Mouse (Mus musculus): ENCODE data around the gene Ankrd54.
A peak's percentile ranks its signal among the peaks of the same experiment; 100 is the strongest.

Gene Ankrd54

DNA sequence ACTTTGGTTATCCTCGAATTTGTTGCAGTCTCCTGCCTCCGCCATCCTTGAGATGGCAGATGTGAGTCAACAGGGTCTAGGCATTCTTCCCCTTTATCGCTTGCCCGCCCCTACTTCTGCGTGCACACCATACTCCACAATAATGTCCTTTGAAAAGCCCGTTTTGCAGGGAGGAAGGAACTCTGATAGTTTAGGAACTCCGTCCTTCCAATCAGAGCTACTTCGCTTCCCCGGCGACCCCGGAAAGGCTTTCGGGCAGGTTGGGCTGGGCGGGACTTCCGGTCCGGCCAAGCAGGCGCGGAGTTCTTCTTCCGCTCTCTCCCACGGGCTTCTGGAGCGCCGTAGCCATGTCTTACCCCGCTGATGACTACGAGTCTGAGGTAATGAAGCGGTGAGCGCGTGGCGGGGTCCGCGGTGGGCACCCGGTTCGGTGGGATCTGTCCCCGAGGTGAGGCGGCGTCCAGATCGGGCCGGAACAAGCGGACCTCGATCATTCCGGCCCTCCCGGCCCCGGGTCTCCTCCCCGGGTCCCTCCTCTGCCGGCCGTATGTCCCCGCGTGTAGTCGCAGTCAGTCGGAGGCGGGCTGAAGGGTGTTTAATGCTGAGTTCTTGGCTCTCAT is 12.3 kb upstream of the Ankrd54 start, which contains the start of gene Eif3l:
Gene Eif3l (plus strand): TSS at position 267 of the 620 bp plus-strand sequence.
- peak; percentile 91 for DNase-seq

DNA sequence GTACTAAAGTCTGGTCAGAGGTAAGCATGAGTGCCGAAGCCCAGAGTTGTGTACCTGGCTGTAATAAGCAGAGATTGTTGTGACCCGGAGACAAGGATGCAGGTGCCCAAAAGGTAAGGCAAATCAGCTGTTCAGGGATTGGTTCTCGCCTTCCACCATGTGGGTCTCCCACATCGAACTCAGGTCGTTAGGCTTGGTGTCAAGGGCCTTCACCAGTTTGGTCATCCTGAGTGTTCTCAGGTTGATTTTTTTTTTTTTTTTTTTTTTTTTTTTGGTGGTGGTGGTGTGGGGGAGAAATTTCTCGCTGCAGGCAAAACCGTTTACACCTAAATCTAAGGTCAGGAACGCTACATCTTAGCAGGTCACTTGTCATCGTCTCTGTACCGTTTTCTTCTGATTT is 11.8 kb upstream of the Ankrd54 start:
- no peak for DNase-seq

DNA sequence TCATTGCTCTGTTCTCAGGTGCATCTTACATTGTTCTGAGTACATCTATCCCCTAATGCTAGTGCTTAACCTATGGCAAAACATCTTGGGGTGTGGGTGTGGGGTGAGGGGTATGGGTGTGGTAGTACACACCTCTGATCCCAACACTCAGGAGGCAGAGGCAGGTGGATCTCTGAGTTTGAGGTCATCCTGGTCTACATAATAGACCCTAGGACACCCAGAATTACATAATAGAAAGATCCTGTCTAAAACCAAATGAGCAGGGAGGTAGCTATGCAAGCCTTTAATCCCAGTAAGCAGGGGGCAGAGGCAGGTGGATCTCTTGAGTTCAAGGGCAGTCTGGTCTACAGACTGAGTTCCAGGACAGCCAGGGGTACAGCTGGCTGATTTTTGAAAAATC is 11.1 kb upstream of the Ankrd54 start:
- no peak for DNase-seq

DNA sequence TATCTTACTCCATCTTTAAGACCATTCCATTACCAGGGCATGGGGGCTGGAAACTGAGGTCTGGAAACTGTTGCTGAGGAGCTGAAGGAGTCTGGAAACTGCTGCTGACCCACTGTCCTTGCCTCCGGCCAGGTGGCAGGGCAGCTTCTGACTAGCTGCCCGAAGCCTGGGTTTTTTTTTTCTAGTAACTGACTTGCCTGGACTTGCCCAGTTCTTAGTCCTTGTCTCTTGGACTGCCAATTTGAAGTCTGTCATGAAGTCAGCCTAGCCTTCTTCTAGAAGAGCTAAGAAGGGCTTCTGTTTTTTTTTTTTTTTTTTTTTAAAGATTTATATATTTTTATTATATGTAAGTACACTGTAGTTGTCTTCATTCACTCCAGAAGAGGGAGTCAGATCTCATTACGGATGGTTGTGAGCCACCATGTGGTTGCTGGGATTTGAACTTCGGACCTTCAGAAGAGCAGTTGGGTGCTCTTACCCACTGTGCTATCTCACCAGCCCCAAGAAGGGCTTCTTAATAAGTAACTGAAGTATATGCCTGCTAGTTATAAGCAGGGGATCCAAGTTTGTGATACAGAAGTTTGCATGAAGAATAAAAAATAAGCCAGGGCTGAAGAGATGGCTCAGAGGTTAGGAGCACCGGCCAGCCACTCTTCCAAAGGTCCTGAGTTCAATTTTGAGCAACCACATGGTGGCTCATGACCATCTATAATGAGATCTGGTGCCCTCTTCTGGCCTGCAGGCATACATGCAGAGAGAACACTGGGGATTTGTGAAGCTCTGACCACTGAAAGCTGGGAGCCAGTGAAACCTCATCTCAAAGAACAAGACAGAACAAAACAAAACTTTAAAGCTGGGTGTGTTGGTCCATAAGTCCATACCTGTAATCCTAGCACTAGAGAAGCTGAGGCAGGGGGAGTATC is 8.7 kb upstream of the Ankrd54 start:
- peak; percentile 32 for DNase-seq

DNA sequence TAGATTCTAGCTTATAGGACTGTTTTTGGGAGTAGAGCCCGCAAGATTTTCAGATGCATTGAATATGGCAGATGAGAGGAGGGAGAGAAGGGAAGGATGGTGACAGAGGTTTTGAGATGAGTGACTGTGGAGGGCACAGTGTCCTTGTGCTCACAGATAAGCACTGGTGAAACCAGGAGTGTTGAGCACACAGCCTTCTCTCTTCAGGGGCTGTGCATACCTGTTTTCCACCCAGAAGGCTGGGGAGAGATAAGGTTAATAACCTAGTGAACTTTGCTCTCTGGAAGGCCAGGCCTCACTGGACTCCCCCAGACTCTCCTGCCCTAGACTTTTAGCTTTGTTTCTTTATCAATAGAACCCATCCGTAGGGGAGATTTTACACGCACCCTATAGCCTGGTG is 5.7 kb upstream of the Ankrd54 start:
- DNase-seq: peak; percentile 55

DNA sequence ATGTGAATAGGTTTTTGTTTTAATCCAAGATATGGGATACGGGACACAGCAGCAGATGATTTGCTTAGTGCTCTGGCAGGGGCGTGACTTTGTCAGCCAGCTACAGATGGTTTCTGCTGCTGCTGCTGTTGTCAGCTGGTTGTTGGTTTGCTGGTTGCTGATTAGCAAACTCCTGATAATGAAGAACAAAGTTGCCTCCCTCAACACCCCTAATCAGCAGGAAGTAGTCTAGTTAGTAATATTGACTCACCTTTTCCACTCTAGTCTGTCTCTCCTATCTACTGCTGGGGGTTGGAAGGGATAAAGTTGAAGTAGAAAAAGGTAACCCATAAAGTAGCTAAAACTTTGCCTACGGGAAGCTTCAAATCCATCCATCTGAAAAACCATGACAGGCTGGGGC is 4.9 kb upstream of the Ankrd54 start:
- peak; percentile 78 for DNase-seq

DNA sequence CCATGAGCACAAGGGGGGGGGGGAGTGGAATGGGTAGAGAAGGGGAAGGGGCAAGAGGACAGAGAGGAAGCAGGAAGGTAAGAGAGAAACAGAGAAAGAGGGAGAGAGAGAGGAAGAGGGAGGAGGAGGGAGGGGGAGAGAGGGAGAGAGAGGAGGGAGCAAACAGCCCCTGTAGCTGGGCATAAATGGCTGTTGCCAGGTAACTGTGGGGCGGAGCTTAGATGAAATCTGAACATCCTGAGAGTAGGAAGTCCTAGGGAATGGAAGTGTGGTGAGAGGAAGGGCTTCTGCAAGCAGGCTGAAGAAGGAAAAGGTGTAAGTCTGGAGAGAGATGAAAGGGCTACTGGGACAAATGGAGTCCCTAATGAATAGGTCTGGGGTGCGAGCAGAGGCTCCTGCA is 3.6 kb upstream of the Ankrd54 start:
- DNase-seq: no peak

DNA sequence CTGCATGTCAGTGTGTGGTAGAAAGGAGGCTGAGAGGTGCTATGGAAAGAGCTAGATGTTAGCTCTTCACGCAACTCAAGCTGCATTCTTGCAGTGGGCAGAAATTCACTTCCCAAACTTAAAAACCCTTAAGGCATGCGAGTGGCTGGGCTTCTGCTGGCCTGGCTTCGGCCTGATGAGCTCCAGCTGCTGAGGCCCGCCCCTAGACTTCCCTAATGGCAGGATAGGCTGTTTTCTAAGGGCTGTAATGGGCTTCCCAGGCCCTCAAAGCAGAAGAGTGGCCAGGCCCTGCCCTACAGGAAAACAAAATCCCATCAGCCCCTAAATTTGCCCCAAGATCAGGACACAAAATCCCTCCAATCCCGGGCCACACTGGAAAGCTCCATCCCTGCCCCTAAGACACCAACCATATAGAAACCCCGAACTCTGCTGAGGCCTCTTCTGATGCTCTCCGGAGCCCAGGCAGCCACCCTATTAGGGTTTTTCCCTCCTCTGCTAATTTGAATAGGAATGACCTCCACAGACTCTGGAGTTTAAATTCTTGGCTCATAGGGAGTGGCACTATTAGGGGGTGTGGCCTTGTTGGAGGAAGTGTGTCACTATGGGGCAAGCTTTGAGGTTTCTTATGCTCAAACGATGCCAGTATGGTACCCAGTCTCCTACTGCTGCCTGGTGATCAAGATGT is 2.5 kb upstream of the Ankrd54 start:
- DNase-seq: no peak

DNA sequence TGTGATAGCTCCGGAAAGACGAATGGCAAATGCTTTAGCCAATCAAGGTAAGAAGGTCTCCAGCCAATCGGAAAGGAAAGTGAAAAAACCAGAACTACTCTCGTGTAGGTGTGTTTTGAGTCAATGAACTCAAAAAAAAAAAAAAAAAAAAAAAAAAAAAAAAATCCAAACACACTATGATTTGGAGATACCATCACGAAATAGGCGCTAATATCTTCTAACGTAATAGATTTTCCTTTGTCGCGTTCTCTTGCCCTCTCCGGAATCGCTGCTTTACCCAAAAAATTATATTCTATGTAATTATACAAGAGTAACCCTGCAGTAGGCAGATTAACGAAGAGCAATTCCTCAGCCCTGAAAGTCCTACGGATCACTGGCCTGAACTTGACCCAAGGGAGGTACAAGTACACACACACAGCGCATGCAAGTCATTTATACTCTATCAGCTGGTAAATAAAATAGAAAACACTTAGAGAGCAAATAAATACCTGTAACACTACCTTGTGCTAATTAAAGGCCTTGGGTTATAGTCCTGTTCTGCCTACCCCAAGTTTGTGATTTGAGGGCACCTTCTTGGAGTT is 557 bp upstream of the Ankrd54 start:
- DNase-seq: no peak

DNA sequence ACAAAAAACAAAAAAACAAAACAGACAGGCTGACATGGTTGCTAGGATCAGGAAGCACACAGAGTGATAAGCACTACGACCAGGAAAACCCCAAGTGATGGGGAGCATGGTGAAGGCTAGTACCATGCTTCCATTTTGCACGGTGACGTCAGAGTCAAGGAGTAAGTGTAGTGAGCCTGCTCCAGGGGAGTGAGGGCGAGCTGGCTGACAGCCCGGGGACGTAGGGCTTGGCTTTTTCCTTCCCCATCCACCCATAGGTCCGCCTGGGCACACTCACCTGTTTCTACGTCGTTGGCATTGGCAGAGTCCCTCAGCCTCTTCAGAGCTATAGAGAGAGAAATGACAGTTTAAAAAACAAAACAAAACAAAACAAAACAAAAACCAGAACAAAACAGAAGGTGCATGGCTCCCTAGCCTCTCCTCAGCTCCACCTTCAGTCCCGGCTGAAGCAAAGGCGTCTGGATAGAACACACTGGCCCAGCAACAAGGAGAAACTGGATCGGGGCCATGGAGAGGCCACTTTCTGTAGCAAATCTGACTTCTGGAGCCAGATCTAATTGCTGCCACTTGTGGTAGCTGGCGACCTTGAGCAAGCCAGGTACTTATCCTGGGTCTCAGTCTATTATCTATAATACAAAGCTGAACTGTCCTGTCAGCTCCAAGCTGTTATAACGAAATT is 1.7 kb downstream of the Ankrd54 start:
- DNase-seq: no peak

DNA sequence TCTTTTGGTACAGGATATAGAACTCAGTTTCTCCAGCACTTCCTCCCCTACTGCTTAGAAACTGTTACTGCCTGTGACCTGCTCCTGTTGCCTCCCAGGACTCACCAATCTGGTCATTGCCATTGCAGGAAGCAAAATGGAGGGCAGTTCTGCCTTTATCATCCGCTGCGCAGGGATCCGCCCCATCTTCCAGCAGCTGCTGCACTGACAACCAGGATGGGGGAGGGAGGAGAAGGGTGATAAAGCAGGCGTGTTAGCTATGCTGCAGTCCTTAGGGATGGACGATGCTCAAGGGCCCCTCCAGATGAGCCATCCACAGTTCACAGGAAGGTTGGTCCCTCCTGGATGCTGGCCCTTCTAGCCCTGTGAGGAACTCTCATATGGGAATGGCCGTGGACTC is 4.8 kb downstream of the Ankrd54 start:
- peak; percentile 85 for DNase-seq

DNA sequence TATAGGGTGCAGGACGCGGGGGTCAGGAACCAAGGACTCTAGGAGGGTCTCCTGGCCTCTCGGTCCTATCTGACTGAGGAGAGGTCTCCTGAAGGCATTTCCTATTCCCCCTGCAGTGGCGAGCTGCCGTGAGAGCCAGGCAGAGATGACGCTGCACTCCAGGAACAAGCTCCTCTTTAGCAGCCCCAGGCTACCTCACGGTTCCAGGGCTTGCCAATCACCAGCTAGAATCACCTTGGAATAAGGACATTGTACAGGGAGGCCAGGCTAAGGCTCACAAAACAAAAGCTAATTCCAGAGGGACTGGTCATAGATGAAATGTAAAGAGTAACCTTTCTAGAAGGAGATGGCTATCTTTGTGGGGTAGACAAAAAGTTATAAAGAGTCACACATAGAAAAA is 6.1 kb downstream of the Ankrd54 start:
- no peak for DNase-seq

DNA sequence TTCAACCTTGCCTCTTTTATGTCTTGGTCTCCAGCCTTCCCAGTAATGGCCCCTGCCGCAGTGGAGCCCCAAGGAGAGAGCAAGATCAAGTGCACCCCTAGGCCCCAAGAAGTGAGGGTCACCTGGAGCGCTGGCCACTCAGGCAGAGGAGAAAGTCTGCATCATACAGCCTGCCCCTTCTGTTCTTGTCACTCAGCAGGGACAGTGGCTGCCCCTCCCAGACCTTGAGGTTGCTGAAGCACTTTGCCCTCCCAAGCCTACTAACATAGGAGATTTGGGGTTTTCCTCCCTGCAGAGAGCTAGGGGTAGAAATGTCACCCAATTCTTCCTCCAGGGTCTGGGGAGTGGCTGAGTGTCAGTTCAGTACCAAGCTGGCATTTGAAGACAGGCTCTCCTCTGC is 10.3 kb downstream of the Ankrd54 start:
- no peak for DNase-seq

DNA sequence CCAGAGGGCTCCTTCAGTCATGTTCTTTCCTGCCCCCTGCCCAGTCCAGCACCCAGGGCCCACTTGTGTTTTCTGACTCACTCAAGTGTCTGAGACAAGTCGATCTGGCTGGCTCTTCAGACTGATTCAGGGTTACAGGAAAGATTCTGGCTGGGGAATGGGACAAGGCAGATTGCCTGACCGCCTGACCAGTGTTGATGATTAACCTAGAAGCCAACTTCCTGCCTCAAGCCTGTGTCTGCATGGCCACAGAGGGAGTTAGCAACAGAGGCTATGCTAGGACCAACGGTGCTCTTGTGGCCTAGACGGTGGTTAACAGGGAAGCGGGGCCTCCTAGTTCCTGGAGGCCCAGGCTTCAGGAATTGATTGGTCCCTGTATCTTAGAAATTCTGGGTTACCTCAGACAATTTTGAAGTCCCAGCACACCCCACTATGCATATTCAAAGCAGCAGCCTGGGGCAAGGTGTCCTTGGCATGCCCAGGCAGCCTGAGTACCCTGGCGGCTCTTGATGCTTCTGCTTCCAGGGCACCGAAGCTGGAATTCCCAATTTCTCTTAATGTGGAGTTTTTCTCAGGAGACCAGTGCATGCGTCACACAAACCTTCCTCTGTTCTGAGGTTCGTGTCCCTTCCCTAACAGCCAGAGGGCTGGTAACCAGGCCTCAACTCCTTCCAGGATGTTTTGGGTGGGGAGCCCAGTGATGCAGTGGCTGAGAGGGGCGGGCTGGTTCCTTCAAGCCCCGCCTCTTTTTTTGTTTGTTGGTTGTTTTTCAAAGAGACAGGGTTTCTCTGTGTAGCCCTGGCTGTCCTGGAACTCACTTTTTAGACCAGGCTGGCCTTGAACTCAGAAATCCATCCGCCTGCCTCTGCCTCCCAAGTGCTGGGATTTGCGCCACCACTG is 11.0 kb downstream of the Ankrd54 start:
- DNase-seq: peak; percentile 33

DNA sequence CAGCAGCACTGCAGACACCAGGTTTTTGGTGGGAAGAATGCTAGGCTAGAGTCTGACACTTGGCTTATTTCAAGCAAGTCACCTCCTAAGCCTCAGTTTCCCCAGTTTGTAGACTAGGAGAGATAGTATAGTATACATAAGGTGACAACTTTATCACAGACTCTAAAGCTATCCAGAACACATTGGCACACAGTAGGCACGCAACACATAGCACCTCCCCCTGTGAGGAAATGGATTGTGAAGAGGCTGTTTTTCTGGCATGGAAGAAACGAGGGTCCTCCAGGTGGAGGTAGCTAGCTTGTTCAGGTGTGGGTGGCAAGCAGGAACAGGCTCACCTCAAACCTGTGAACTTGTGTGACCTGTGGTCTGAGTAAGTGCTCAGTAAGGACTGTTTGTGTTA is 11.7 kb downstream of the Ankrd54 start:
- no peak for DNase-seq

DNA sequence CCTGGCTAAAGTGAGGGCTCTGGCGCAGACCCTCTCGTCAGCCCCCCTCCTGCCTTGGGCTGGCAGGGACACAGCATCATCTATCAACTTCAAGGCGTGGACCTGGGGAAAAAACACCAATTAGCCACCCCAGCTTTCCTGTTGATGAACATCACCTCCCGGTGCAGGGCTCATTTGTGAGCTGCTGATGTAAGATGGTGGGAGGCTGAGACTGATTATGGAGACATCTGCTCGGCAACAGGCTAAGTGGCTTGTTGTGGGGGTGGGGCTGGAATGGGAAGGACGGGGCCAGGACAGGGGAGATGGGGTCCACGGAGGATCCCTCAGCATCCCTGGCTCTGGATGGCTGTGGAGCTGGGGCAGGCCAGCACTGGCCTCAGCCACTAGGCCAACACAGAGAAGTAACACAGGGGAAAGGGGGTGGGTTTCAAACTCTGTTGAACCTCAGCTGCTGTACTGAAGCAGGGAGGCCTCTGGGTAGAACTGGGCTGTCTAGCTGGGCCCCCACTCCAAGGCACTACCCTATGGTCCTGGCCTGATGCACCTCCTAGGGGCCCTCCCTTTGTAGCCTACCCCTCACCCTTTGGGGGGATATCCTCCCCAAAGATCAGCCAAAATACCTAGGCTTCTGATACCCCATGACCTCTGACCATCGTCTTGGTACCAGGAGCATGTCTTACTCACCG is 12.4 kb downstream of the Ankrd54 start:
- DNase-seq: no peak

DNA sequence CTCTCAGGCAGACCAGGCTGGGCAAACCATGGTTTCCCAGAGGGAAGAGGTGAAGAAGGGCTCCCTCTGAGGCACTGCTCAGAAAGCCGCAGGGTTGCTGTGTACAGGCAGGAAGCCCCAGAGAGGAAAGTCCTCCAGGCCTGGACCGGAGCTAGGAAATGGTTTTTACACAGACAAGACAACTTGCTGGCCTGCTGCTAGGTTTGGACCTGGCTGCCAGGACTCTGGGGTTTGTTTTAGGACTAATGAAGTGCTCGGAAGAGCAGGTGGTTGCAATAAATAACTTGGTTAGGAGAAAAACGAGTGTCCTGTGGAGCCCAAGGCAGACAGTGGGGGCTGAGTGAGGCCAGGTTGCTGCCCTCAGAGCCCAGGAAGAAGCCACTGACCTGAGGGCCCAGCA is 14.5 kb downstream of the Ankrd54 start:
- no peak for DNase-seq

DNA sequence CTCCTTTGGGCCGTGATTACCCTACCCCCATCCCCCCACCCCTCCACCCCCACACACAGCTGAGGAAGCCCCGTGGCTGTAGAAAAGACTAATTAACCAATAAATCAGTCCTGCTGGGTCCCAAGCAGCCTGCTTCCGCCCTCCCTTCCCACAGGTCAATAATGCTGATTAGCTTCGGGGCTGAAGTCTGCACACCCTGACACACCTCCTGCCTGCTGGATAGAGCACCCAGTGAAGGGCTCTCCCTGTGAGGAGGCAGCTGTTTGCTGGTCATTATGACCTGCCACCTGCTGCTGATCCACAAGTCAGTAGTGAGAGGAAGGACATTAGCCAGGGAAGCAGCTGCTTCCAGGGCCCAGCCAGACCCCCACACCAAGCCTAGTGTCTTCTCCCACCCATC is 17.9 kb downstream of the Ankrd54 start:
- DNase-seq: peak; percentile 29

DNA sequence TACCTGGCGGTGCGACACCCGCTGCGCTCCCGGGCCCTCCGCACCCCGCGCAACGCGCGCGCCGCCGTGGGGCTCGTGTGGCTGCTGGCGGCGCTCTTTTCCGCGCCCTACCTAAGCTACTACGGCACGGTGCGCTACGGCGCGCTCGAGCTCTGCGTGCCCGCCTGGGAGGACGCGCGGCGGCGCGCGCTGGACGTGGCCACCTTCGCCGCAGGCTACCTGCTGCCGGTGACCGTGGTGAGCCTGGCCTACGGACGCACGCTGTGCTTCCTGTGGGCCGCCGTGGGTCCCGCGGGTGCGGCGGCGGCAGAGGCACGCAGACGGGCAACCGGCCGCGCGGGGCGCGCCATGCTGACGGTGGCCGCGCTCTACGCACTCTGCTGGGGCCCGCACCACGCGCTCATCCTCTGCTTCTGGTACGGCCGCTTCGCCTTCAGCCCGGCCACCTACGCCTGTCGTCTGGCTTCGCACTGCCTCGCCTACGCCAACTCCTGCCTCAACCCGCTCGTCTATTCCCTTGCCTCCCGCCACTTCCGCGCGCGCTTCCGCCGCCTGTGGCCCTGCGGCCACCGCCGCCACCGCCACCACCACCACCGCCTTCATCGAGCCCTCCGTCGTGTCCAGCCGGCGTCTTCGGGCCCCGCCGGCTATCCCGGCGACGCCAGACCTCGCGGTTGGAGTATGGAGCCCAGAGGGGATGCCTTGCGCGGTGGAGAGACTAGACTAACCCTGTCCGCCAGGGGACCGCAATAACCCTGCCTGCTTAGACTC is 19.8 kb downstream of the Ankrd54 start:
- no peak for DNase-seq

DNA sequence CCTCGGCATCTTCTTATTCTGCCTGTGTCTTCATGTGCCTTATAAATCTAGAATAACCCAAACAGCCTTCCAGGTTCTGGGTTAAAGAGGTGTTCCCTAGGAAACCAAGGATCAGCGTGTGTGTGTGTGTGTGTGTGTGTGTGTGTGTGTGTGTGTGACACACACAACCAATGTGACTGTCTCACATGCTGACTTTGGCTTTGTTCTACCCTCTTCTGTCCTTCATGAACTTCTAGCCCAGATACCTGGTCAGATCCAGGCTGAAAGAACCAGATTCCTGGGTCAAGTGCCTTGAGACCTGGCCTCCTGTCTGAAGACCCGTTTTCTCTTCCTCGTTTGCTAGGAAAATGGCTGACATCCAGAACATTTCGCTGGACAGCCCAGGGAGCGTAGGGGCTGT is 21.1 kb downstream of the Ankrd54 start, which contains the start of gene Galr3:
Gene Galr3 (plus strand): TSS at position 301 of the 400 bp plus-strand sequence.
- no peak for DNase-seq

All from liver (tissue).